Mouse (Mus musculus) heart, embryonic 16.5 days (tissue): Measurements from ENCODE around the gene Nagk. TPM values are rescaled to one million over a fixed set of nuclear protein-coding genes. Genes with fewer than 3 reads are reported as not detected.
A peak's percentile ranks its signal among the peaks of the same experiment; 100 is the strongest.
"Not testable (repeated sequence)": the region's sequence is repeated elsewhere in the genome, so short reads cannot be mapped to it uniquely, and the experiment has no call there.

ENCODE experiments used
- ATAC-seq: fragments of 200-750 bp; cut with Nextera tagmentation; replicated peaks from 2 replicates; pipeline ENCODE4 v1.8.0; 2017; ENCODE audit warnings: moderate number of reproducible peaks; ENCODE audit not compliant: insufficient read depth, low FRiP score; ENCODE audit errors: extremely low read depth
- H3K27ac ChIP-seq: fragments of 300-500 bp; sonication (generic); 2 replicates; pipeline ENCODE4 v1.5.1; 2014; ENCODE audit warnings: mild to moderate bottlenecking, low read length, control low read depth, moderate library complexity
- H3K27me3 ChIP-seq: fragments of 300-500 bp; sonication (generic); 2 replicates; pipeline ENCODE4 v1.6.1; 2014; ENCODE audit warnings: low read length, mixed read lengths; ENCODE audit not compliant: control insufficient read depth, insufficient read depth
- H3K36me3 ChIP-seq: fragments of 300-500 bp; sonication (generic); 2 replicates; pipeline ENCODE4 v1.6.1; 2014; ENCODE audit not compliant: control insufficient read depth, insufficient read depth
- H3K4me1 ChIP-seq: fragments of 300-500 bp; sonication (generic); 2 replicates; pipeline ENCODE4 v1.6.1; 2014; ENCODE audit warnings: low read length, mixed read lengths; ENCODE audit not compliant: control insufficient read depth, insufficient read depth
- H3K4me2 ChIP-seq: fragments of 300-500 bp; sonication (generic); 2 replicates; pipeline ENCODE4 v1.6.1; 2014; ENCODE audit warnings: low read depth, mild to moderate bottlenecking, control low read depth, low read length
- H3K4me3 ChIP-seq: fragments of 300-500 bp; sonication (generic); 2 replicates; pipeline ENCODE4 v1.5.1; 2014; ENCODE audit warnings: mild to moderate bottlenecking, control low read depth, low read length
- H3K9ac ChIP-seq: fragments of 300-500 bp; sonication (generic); 2 replicates; pipeline ENCODE4 v1.6.1; 2014; ENCODE audit warnings: low read length, control low read depth
- H3K9me3 ChIP-seq: fragments of 300-500 bp; sonication (generic); replicated peaks from 2 replicates; pipeline ENCODE4 v1.6.1; 2016; ENCODE audit warnings: low read length; ENCODE audit not compliant: control insufficient read depth
- WGBS: fragments of 180-500 bp; shearing (Covaris S2); extraction: QIAGEN DNeasy Blood & Tissue Kit; methylation state at CpG from one replicate; pipeline ENCODE4 v1.1.7; 2014; 5-methylcytosine and 5-hydroxymethylcytosine counted together
- polyA plus RNA-seq: library from polyadenylated mRNA; unstranded; fragments of >200 nt; fragmentation: Nextera tagmentation; extraction: Ambion mirVana; gene quantifications from 2 replicates; pipeline ENCODE4 v1.2.1, GENCODE M21; 2015

Gene Nagk
- polyA plus RNA-seq, 1 experiment from 2014 or later = 67.5 TPM

- Histone ChIP-seq H3K9ac (peak overlapping the region; percentile 97), H3K4me1 (peaks cover 9% of the 10 kb centered on the region), H3K27me3 (no peaks in the 10 kb centered on the region), H3K36me3 (peaks cover 15% of the 10 kb centered on the region), H3K27ac (no peak overlapping the region), H3K9me3 (no peaks in the 10 kb centered on the region), H3K4me2 (peak overlapping the region; percentile 92), H3K4me3 (peak overlapping the region; percentile 96)
- WGBS = 60% methylated on average over 9 of the region's 9 CpGs
- ATAC-seq = no peak
These were observed 20.7 kb upstream of the Nagk start for GRCm38 (mm10) chr6:83774126-83774525.

- peaks cover 8% of the 10 kb centered on the region for H3K36me3 ChIP-seq
- H3K27ac ChIP-seq = peak overlapping the region; percentile 95
- peak overlapping the region; percentile 92 for H3K4me2 ChIP-seq
- no peaks in the 10 kb centered on the region for H3K27me3 ChIP-seq
- no peaks in the 10 kb centered on the region for H3K9me3 ChIP-seq
- peak overlapping the region; percentile 97 for H3K9ac ChIP-seq
- H3K4me1 ChIP-seq = peaks cover 9% of the 10 kb centered on the region
- 1% methylated on average over 14 of the region's 14 CpGs for WGBS
- no peak for ATAC-seq
- peak overlapping the region; percentile 96 for H3K4me3 ChIP-seq
These were observed 19.8 kb upstream of the Nagk start for GRCm38 (mm10) chr6:83774781-83775563.

GRCm38 (mm10) chr6:83775638-83776293 is 19.0 kb upstream of the Nagk start, which contains the start of gene Tex261:
Gene Tex261 (minus strand): TSS chr6:83775813.
- Histone ChIP-seq H3K9me3 (no peaks in the 10 kb centered on the region), H3K4me1 (peaks cover 9% of the 10 kb centered on the region), H3K27ac (peak within 1 kb of the TSS; percentile 95), H3K27me3 (no peaks in the 10 kb centered on the region), H3K9ac (peak within 1 kb of the TSS; percentile 97), H3K4me2 (peak within 1 kb of the TSS; percentile 92), H3K36me3 (peaks cover 5% of the 10 kb centered on the region), H3K4me3 (peak within 1 kb of the TSS; percentile 96)
- peak; percentile 95 for ATAC-seq
- under 1% methylated on average over 42 of the region's 45 CpGs for WGBS

- ATAC-seq = no peak
- H3K9ac ChIP-seq = no peak overlapping the region
- H3K27ac ChIP-seq = no peak overlapping the region
- H3K4me2 ChIP-seq = no peak overlapping the region
- no peaks in the 10 kb centered on the region for H3K9me3 ChIP-seq
- 80% methylated on average over 7 of the region's 7 CpGs for WGBS
- H3K4me1 ChIP-seq = peaks cover 9% of the 10 kb centered on the region
- H3K36me3 ChIP-seq = no peaks in the 10 kb centered on the region
- H3K4me3 ChIP-seq = no peak overlapping the region
- no peaks in the 10 kb centered on the region for H3K27me3 ChIP-seq
These were observed 16.5 kb upstream of the Nagk start for GRCm38 (mm10) chr6:83778306-83778705.

- no peak for ATAC-seq
- H3K4me1 ChIP-seq = peaks cover 8% of the 10 kb centered on the region
- H3K27me3 ChIP-seq = no peaks in the 10 kb centered on the region
- H3K4me3 ChIP-seq = no peak overlapping the region
- H3K36me3 ChIP-seq = no peaks in the 10 kb centered on the region
- WGBS = 8% methylated on average over 5 of the region's 5 CpGs
- no peak overlapping the region for H3K4me2 ChIP-seq
- H3K27ac ChIP-seq = no peak overlapping the region
- H3K9me3 ChIP-seq = no peaks in the 10 kb centered on the region
- no peak overlapping the region for H3K9ac ChIP-seq
These were observed 15.8 kb upstream of the Nagk start for GRCm38 (mm10) chr6:83779026-83779425.

- peaks cover 2% of the 10 kb centered on the region; the same call in 1 of the 2 replicates for H3K27me3 ChIP-seq
- H3K4me1 ChIP-seq = peaks cover 5% of the 10 kb centered on the region
- WGBS = 74% methylated on average over 3 of the region's 3 CpGs
- no peak overlapping the region for H3K9ac ChIP-seq
- no peaks in the 10 kb centered on the region for H3K36me3 ChIP-seq
- ATAC-seq = no peak
- no peak overlapping the region for H3K4me2 ChIP-seq
- no peaks in the 10 kb centered on the region for H3K9me3 ChIP-seq
- H3K27ac ChIP-seq = no peak overlapping the region
- no peak overlapping the region for H3K4me3 ChIP-seq
These were observed 8.4 kb upstream of the Nagk start for GRCm38 (mm10) chr6:83786426-83786825.

GRCm38 (mm10) chr6:83788554-83788953 is 6.2 kb upstream of the Nagk start:
- no peak overlapping the region for H3K4me3 ChIP-seq
- H3K27me3 ChIP-seq = peaks cover 2% of the 10 kb centered on the region; the same call in 1 of the 2 replicates
- H3K27ac ChIP-seq = no peak overlapping the region
- H3K36me3 ChIP-seq = no peaks in the 10 kb centered on the region
- WGBS = 73% methylated on average over 7 of the region's 7 CpGs
- no peaks in the 10 kb centered on the region for H3K9me3 ChIP-seq
- H3K4me2 ChIP-seq = no peak overlapping the region
- H3K4me1 ChIP-seq = peaks cover 9% of the 10 kb centered on the region
- no peak overlapping the region for H3K9ac ChIP-seq
- no peak for ATAC-seq

GRCm38 (mm10) chr6:83790533-83790932 is 4.2 kb upstream of the Nagk start:
- ATAC-seq, H3K27me3 ChIP-seq, H3K4me2 ChIP-seq, H3K9ac ChIP-seq, H3K27ac ChIP-seq, H3K36me3 ChIP-seq, H3K4me3 ChIP-seq, H3K9me3 ChIP-seq: not testable (repeated sequence)
- H3K4me1 ChIP-seq = peaks cover 14% of the 10 kb centered on the region
- WGBS = 72% methylated on average over 5 of the region's 5 CpGs

GRCm38 (mm10) chr6:83791251-83791890 is 3.4 kb upstream of the Nagk start:
- Histone ChIP-seq H3K27me3 (no peaks in the 10 kb centered on the region), H3K9ac (no peak overlapping the region), H3K4me3 (no peak overlapping the region), H3K27ac (no peak overlapping the region), H3K4me2 (no peak overlapping the region), H3K9me3 (no peaks in the 10 kb centered on the region), H3K36me3 (no peaks in the 10 kb centered on the region), H3K4me1 (peaks cover 14% of the 10 kb centered on the region)
- no peak for ATAC-seq
- WGBS = 45% methylated on average over 4 of the region's 4 CpGs
